ENCODE assay signal across 8 mouse cellular contexts in the genomic region with DNA sequence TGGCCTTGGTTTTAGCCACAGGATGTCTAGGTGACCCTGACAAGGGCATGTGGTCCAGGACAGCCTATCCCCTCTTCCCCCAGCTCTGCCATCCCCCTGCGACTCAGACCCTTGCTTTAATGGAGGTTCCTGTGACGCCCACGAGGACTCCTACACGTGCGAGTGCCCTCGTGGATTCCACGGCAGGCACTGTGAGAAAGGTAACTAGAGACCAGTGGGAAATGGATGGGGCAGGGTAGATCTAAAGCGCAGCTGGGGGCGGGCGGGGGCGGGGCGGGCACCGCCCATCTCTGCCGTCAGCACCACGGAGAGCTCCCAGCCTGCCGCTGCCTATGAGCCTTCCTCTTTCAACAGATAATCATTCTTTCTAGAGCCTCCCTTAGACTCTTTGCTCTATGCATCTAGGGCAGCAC. TPM values are rescaled to one million over a fixed set of nuclear protein-coding genes. Genes with fewer than 3 reads are reported as not detected.
DNase-seq lines count a peak whose midpoint lies in the region; ATAC-seq and TF ChIP-seq lines count a peak whose summit lies in the region.

No protein-coding gene starts in this region.

- peak overlapping the region; percentile 45 for H3K4me2 ChIP-seq in hindbrain, embryonic 14.5 days (replicated peaks)

- no peak overlapping the region for H3K27ac ChIP-seq in hindbrain, embryonic 14.5 days
- H3K27ac ChIP-seq in left cerebral cortex, adult 2 months = no peak overlapping the region

- no peaks in the 10 kb centered on the region for H3K27me3 ChIP-seq in hindbrain, embryonic 14.5 days (ENCODE audit: control insufficient read depth, insufficient read depth, low read length)

- no peak for TF ChIP-seq POLR2A in brain, embryonic 14.5 days (IDR thresholded peaks at IDR 0.05; ENCODE audit: borderline replicate concordance, extremely low read depth, insufficient read depth, insufficient read length, poor library complexity, severe bottlenecking)

- no peaks in the 10 kb centered on the region for H3K9me3 ChIP-seq in hindbrain, embryonic 14.5 days (ENCODE audit: control insufficient read depth, low read length)

- peak overlapping the region; percentile 20 for H3K4me3 ChIP-seq in hindbrain, embryonic 14.5 days (replicated peaks; ENCODE audit: low read length)
- no peak overlapping the region for H3K4me3 ChIP-seq in left cerebral cortex, adult 2 months

- intact Hi-C loops in left cerebral cortex, adult 2 months (cut with DNase I) = no loop called here

- TF ChIP-seq CTCF in brain, embryonic 14.5 days (IDR thresholded peaks at IDR 0.05; ENCODE audit: borderline replicate concordance, extremely low read depth, insufficient read depth, insufficient read length) = no peak
- TF ChIP-seq CTCF in left cerebral cortex, adult 2 months (IDR thresholded peaks at IDR 0.05) = no peak

- peak overlapping the region; percentile 41; the same call in 1 of the 2 replicates for H3K9ac ChIP-seq in hindbrain, embryonic 14.5 days

- DNase-seq in spleen, postnatal 4 days (ENCODE audit: low spot score in 2 of 2) = peak; percentile 36 to 79
- DNase-seq in spleen, adult 18-20 months = no peak
- peak; percentile 40 for DNase-seq in brain, embryonic 14.5 days (ENCODE audit: low read depth)
- DNase-seq in hindbrain, embryonic 14.5 days (ENCODE audit: low spot score) = peak; percentile 37
- DNase-seq in mesoderm, embryonic 11.5 days (ENCODE audit: low read depth, low spot score) = peak; percentile 57
- no peak for DNase-seq in layer of hippocampus, postnatal 10 days (ENCODE audit: low spot score in 2 of 2)
- DNase-seq in left cerebral cortex, adult 2 months (ENCODE audit: extremely low spot score in 1 of 2, low spot score in 2 of 2) = no peak

- WGBS in hindbrain, embryonic 14.5 days = 3% methylated on average over 16 of the region's 16 CpGs

- H3K36me3 ChIP-seq in hindbrain, embryonic 14.5 days (replicated peaks; ENCODE audit: control insufficient read depth, insufficient read depth) = no peaks in the 10 kb centered on the region

- ATAC-seq in hindbrain, embryonic 14.5 days (ENCODE audit: low FRiP score) = no peak
- ATAC-seq in cerebellum, adult (ENCODE audit: insufficient number of reproducible peaks, low FRiP score, low TSS enrichment) = no peak

- H3K4me1 ChIP-seq in hindbrain, embryonic 14.5 days (replicated peaks; ENCODE audit: control insufficient read depth, insufficient read depth, low read length) = no peaks in the 10 kb centered on the region; the same call in 1 of the 2 replicates

RNA-seq across cellular contexts. Expression of a gene that starts 33.3 kb away (rescaled TPM):
- 20.2 and 20.8 TPM in 2 replicates for polyA plus RNA-seq in brain, embryonic 14.5 days (2012; rRNA removed)
- polyA plus RNA-seq in hindbrain, embryonic 14.5 days (2014; fragmentation: Nextera tagmentation; extraction: Ambion mirVana) = 26.9 and 29.8 TPM in 2 replicates
- total RNA-seq in layer of hippocampus, postnatal 10 days (2021) = 10 to 100 TPM; 18.9 to 20.4 TPM
- 10 to 100 TPM; 17.3 to 20.8 TPM for total RNA-seq in left cerebral cortex, adult 2 months (2021)

RNA-seq across cellular contexts. Expression of a gene that starts 36.8 kb away (rescaled TPM):
- 4.9 and 12.9 TPM in 2 replicates for polyA plus RNA-seq in brain, embryonic 14.5 days (2012; rRNA removed)
- 9.4 and 10.9 TPM in 2 replicates for polyA plus RNA-seq in hindbrain, embryonic 14.5 days (2014; fragmentation: Nextera tagmentation; extraction: Ambion mirVana)
- total RNA-seq in layer of hippocampus, postnatal 10 days (2021) = 10 to 100 TPM in 1 of 2 experiments, 1 to 10 TPM in 1; 9.3 to 10.2 TPM
- 10 to 100 TPM in 1 of 2 experiments, 1 to 10 TPM in 1; 7.0 to 10.0 TPM for total RNA-seq in left cerebral cortex, adult 2 months (2021)

Comparison
In these comparisons a context has a peak if more than half of its experiments do, and no peak if none do; other contexts are left out.
1. DNase-seq: peak in spleen, postnatal 4 days (2 of 2), brain, embryonic 14.5 days (single experiment), hindbrain, embryonic 14.5 days (single experiment) and mesoderm, embryonic 11.5 days (single experiment); none in spleen, adult 18-20 months (0 of 2), layer of hippocampus, postnatal 10 days (0 of 2) and left cerebral cortex, adult 2 months (0 of 2).